Mouse (Mus musculus) E14TG2a.4 (cell line): ENCODE results near the gene Timm22.

Experiments used
- CTCF ChIP-seq: conservative IDR thresholded peaks from 2 replicates; pipeline ENCODE4 v1.5.1; 2014; ENCODE audit warnings: low read length
- POU5F1 ChIP-seq: IDR thresholded peaks from 2 replicates; pipeline ENCODE4 v1.6.1; 2014; ENCODE audit warnings: low read length, borderline replicate concordance

- TF ChIP-seq CTCF, result no peak
- no peak for TF ChIP-seq POU5F1
Observed at GRCm38 (mm10) chr11:76450202-76450561, 43.4 kb downstream of the Timm22 start.
